Mouse (Mus musculus): ENCODE results near the gene 4930579F01Rik.

GRCm38 (mm10) chr3:138242933-138243332 lies 49.3 kb upstream of the 4930579F01Rik start:
- no peak for TF ChIP-seq POLR2A (IDR thresholded peaks at IDR 0.05; ENCODE audit: extremely low read depth, insufficient read depth, low read length)
- TF ChIP-seq CTCF (IDR thresholded peaks at IDR 0.05; ENCODE audit: extremely low read depth, insufficient read depth, low read length), result no peak

All from cortical plate, adult 2 months (tissue).